In the genomic region with DNA sequence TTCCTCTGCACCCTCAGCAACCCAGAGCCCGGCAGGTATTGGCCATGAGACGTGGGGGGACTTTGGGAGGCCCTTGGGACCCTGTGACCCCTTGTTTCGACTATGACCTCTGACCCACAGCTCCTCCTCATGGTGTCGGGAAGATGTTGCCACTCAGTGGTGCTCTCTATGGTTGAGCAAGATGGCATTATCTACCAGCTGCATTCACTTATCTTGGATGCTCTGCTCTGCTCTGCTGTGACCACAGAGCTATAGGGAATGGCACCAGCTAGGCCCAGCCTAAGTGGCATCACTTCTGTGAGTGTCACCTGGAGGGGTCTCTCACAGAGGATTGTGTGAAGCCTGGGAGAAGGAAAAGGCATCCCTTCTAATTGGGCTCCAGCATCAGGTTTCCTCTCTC, we compare ENCODE assay signal across 30 mouse cellular contexts. TPM values are rescaled to one million over a fixed set of nuclear protein-coding genes. Genes with fewer than 3 reads are reported as not detected.
DNase-seq lines count a peak whose midpoint lies in the region; ATAC-seq and TF ChIP-seq lines count a peak whose summit lies in the region.
"Had no signal": no experiment of that assay in that cellular context is flagged by ENCODE, and none has a peak within 500 bp of the region (broad histone marks: within the 10 kb centered on the region; RNA-seq: fewer than 3 reads in every experiment).

No protein-coding gene starts in this region.

- no peak for DNase-seq in thymus, adult 2 months
- no peak for DNase-seq in thymus, adult 18-20 months
- peak in 2 of 3 experiments; percentile 41 to 45 for DNase-seq in liver, embryonic 14.5 days (ENCODE audit: low read depth in 3 of 3, low spot score in 3 of 3)
- no peak for DNase-seq in cerebellum, adult 9-10 months
- DNase-seq in heart, adult 2 months, result no peak
- DNase-seq in ovary, postnatal 14 days (ENCODE audit: low spot score), result no peak
- DNase-seq: adrenal gland, postnatal 10 days; cerebellum, adult 11 months; cerebellum, postnatal 36 days; heart, postnatal 36 days; kidney, adult 11 months; layer of hippocampus, postnatal 36 days; retina, postnatal 1 day had no signal

- no peaks in the 10 kb centered on the region for H3K79me2 ChIP-seq in heart, adult 2 months (replicated peaks; ENCODE audit: control insufficient read depth, insufficient read depth, low read length)

- H3K36me3 ChIP-seq in thymus, adult 2 months (ENCODE audit: control insufficient read depth, insufficient read depth, low read length), result no peaks in the 10 kb centered on the region
- H3K36me3 ChIP-seq in liver, embryonic 14.5 days (replicated peaks; ENCODE audit: control insufficient read depth, insufficient read depth, low read depth), result no peaks in the 10 kb centered on the region
- no peaks in the 10 kb centered on the region for H3K36me3 ChIP-seq in heart, adult 2 months (ENCODE audit: control insufficient read depth, insufficient read depth, low read length)
- H3K36me3 ChIP-seq: embryonic facial prominence, embryonic 15.5 days; stomach, embryonic 15.5 days had no signal

- TF ChIP-seq POLR2A in thymus, adult 2 months (IDR thresholded peaks at IDR 0.05; ENCODE audit: control insufficient read depth, extremely low read depth, insufficient read depth, low read length, poor library complexity), result no peak
- no peak for TF ChIP-seq POLR2A in heart, adult 2 months (IDR thresholded peaks at IDR 0.05; ENCODE audit: insufficient read depth, low read depth, low read length)

- peaks cover 51% of the 10 kb centered on the region for H3K4me1 ChIP-seq in thymus, adult 2 months (replicated peaks; ENCODE audit: control insufficient read depth, insufficient read depth, low read length)
- H3K4me1 ChIP-seq in liver, embryonic 14.5 days (replicated peaks; ENCODE audit: control insufficient read depth in 2 of 2, insufficient read depth in 2 of 2, low read length in 1 of 2), result peaks cover 15 to 21% of the 10 kb centered on the region in 2 experiments
- peaks cover 3% of the 10 kb centered on the region; the same call in 1 of the 2 replicates for H3K4me1 ChIP-seq in heart, adult 2 months (ENCODE audit: control insufficient read depth, insufficient read depth, low read length)
- H3K4me1 ChIP-seq: embryonic facial prominence, embryonic 15.5 days; forebrain, embryonic 13.5 days had no signal

- WGBS in thymus, adult 2 months, result 68% methylated on average over 4 of the region's 4 CpGs
- 45% methylated on average over 4 of the region's 4 CpGs for WGBS in liver, embryonic 14.5 days (ENCODE audit: insufficient replicate concordance)
- WGBS in heart, adult 2 months, result 88% methylated on average over 4 of the region's 4 CpGs

- ATAC-seq in erythroid progenitor cell, adult 5-6 weeks (replicated peaks; ENCODE audit: low FRiP score, poor library complexity, severe bottlenecking), result peak; percentile 74
- peak; percentile 87 for ATAC-seq in liver, embryonic 14.5 days (ENCODE audit: insufficient read depth)
- ATAC-seq: forebrain, embryonic 13.5 days; Patski had no signal

- intact Hi-C loops in heart, adult 2 months (cut with DNase I), result no loop called here

- TF ChIP-seq EP300 in liver, embryonic 14.5 days (IDR thresholded peaks at IDR 0.05; ENCODE audit: low read depth), result peak; percentile 70
- no peak for TF ChIP-seq EP300 in heart, adult 2 months (IDR thresholded peaks at IDR 0.05; ENCODE audit: insufficient read depth, low read depth, low read length)

- no peak overlapping the region for H3K9ac ChIP-seq in liver, embryonic 14.5 days (replicated peaks)
- no peak overlapping the region for H3K9ac ChIP-seq in heart, adult 2 months (ENCODE audit: low read depth, low read length)
- H3K9ac ChIP-seq: embryonic facial prominence, embryonic 15.5 days; forebrain, embryonic 13.5 days; heart, embryonic 13.5 days; hindbrain, embryonic 14.5 days; stomach, embryonic 15.5 days had no signal

- H3K4me3 ChIP-seq in thymus, adult 2 months (ENCODE audit: control insufficient read depth, insufficient read depth, low read length), result no peak overlapping the region
- H3K4me3 ChIP-seq in liver, embryonic 14.5 days (ENCODE audit: insufficient read depth in 1 of 2, low read depth in 2 of 2, low read length in 2 of 2), result 0 out of 4 replicates have a peak overlapping the region, but pooled peaks of 1 of the 2 experiments have one; percentile 3
- H3K4me3 ChIP-seq in heart, adult 2 months, result no peak overlapping the region
- H3K4me3 ChIP-seq: embryonic facial prominence, embryonic 15.5 days; forebrain, embryonic 13.5 days; heart, embryonic 13.5 days; layer of hippocampus, adult 2 months; stomach, embryonic 15.5 days had no signal

- H3K27ac ChIP-seq in thymus, adult 2 months (ENCODE audit: control insufficient read depth, insufficient read depth, low read length), result peak overlapping the region; percentile 68
- no peak overlapping the region for H3K27ac ChIP-seq in liver, embryonic 14.5 days
- H3K27ac ChIP-seq in heart, adult 2 months, result no peak overlapping the region
- H3K27ac ChIP-seq: embryonic facial prominence, embryonic 15.5 days; forebrain, embryonic 13.5 days; heart, embryonic 13.5 days; hindbrain, embryonic 14.5 days; kidney, postnatal 0 days; layer of hippocampus, adult 2 months; stomach, embryonic 15.5 days had no signal

- no peaks in the 10 kb centered on the region for H3K27me3 ChIP-seq in thymus, adult 2 months (ENCODE audit: control insufficient read depth, insufficient read depth, low read length)
- H3K27me3 ChIP-seq in liver, embryonic 14.5 days (ENCODE audit: control insufficient read depth, insufficient read depth, low read length), result no peaks in the 10 kb centered on the region
- H3K27me3 ChIP-seq in heart, adult 2 months (ENCODE audit: control insufficient read depth, insufficient read depth, low read length), result no peaks in the 10 kb centered on the region
- H3K27me3 ChIP-seq: embryonic facial prominence, embryonic 15.5 days; forebrain, embryonic 13.5 days; heart, embryonic 13.5 days; Patski; stomach, embryonic 15.5 days had no signal

- peak overlapping the region; percentile 63 for H3K4me2 ChIP-seq in liver, embryonic 14.5 days (ENCODE audit: low read depth)
- H3K4me2 ChIP-seq: embryonic facial prominence, embryonic 15.5 days; forebrain, embryonic 13.5 days; heart, embryonic 13.5 days; hindbrain, embryonic 14.5 days; stomach, embryonic 15.5 days had no signal

- H3K9me3 ChIP-seq in liver, embryonic 14.5 days (ENCODE audit: control insufficient read depth, low read length), result no peaks in the 10 kb centered on the region
- H3K9me3 ChIP-seq: embryonic facial prominence, embryonic 15.5 days; forebrain, embryonic 13.5 days; heart, embryonic 13.5 days; stomach, embryonic 15.5 days had no signal

- no peak for TF ChIP-seq CTCF in thymus, adult 2 months (IDR thresholded peaks at IDR 0.05; ENCODE audit: borderline replicate concordance, control insufficient read depth, extremely low read depth, insufficient read depth, low read length, poor library complexity)
- no peak; the same call in 1 of the 2 replicates for TF ChIP-seq CTCF in liver, embryonic 14.5 days (IDR thresholded peaks at IDR 0.05; ENCODE audit: low read depth)
- no peak for TF ChIP-seq CTCF in heart, adult 2 months (IDR thresholded peaks at IDR 0.05)

RNA-seq across cellular contexts. Expression of a gene that starts 53.6 kb away (rescaled TPM):
- 279 and 377 TPM in 2 replicates for polyA plus RNA-seq in thymus, adult 2 months (2012; rRNA removed)
- 0.72 TPM in 1 of 2 replicates, not detected in the other for total RNA-seq in erythroid progenitor cell, adult 5-6 weeks (2015; ENCODE audit: low replicate concordance)
- 0.08 and 1.0 TPM in 2 replicates for total RNA-seq in erythroid progenitor cell, adult 5-6 weeks (2017; ENCODE audit: low replicate concordance)
- polyA plus RNA-seq in liver, embryonic 14.5 days (2012; rRNA removed), result 0.35 and 0.36 TPM in 2 replicates
- 0.36 and 0.56 TPM in 2 replicates for polyA plus RNA-seq in liver, embryonic 14.5 days (2014; fragmentation: Nextera tagmentation; extraction: Ambion mirVana)
- total RNA-seq in heart, adult 2 months (2021), result under 1 TPM; 0.34 to 0.48 TPM
- polyA plus RNA-seq in heart, adult 2 months (2012; rRNA removed), result 0.94 and 1.2 TPM in 2 replicates

RNA-seq across cellular contexts. Expression of a gene that starts 56.7 kb away (rescaled TPM):
- polyA plus RNA-seq in thymus, adult 2 months (2012; rRNA removed), result 2.7 and 14.2 TPM in 2 replicates
- total RNA-seq in erythroid progenitor cell, adult 5-6 weeks (2015; ENCODE audit: low replicate concordance), result not detected in 2 replicates
- not detected in 2 replicates for total RNA-seq in erythroid progenitor cell, adult 5-6 weeks (2017; ENCODE audit: low replicate concordance)
- polyA plus RNA-seq in liver, embryonic 14.5 days (2012; rRNA removed), result not detected in 2 replicates
- not detected in 2 replicates for polyA plus RNA-seq in liver, embryonic 14.5 days (2014; fragmentation: Nextera tagmentation; extraction: Ambion mirVana)
- total RNA-seq in heart, adult 2 months (2021), result not detected
- polyA plus RNA-seq in heart, adult 2 months (2012; rRNA removed), result 4.9 and 6.8 TPM in 2 replicates
- total RNA-seq: adrenal gland, postnatal 10 days; gastrocnemius, adult 8-10 months; granulocyte monocyte progenitor cell, adult 5-6 weeks; heart, postnatal 36 days; layer of hippocampus, adult 2 months; layer of hippocampus, postnatal 36 days; left cerebral cortex, postnatal 25 days had no signal
- polyA plus RNA-seq: brain, embryonic 14.5 days; embryonic facial prominence, embryonic 15.5 days; forebrain, embryonic 13.5 days; frontal cortex, adult 2 months; heart, embryonic 13.5 days; hindbrain, embryonic 14.5 days; kidney, postnatal 0 days; limb, embryonic 14.5 days; lung, embryonic 16.5 days; Patski; stomach, embryonic 15.5 days had no signal

RNA-seq across cellular contexts. Expression of a gene that starts 58.9 kb away (rescaled TPM):
- not detected in 2 replicates for polyA plus RNA-seq in thymus, adult 2 months (2012; rRNA removed)
- total RNA-seq in erythroid progenitor cell, adult 5-6 weeks (2015; ENCODE audit: low replicate concordance), result not detected in 2 replicates
- not detected in 2 replicates for total RNA-seq in erythroid progenitor cell, adult 5-6 weeks (2017; ENCODE audit: low replicate concordance)
- not detected in 2 replicates for polyA plus RNA-seq in liver, embryonic 14.5 days (2012; rRNA removed)
- not detected in 2 replicates for polyA plus RNA-seq in liver, embryonic 14.5 days (2014; fragmentation: Nextera tagmentation; extraction: Ambion mirVana)
- total RNA-seq in heart, adult 2 months (2021), result not detected
- 0.41 TPM in 1 of 2 replicates, not detected in the other for polyA plus RNA-seq in heart, adult 2 months (2012; rRNA removed)
- total RNA-seq: adrenal gland, postnatal 10 days; gastrocnemius, adult 8-10 months; granulocyte monocyte progenitor cell, adult 5-6 weeks; heart, postnatal 36 days; layer of hippocampus, adult 2 months; layer of hippocampus, postnatal 36 days; left cerebral cortex, postnatal 25 days had no signal
- polyA plus RNA-seq: brain, embryonic 14.5 days; embryonic facial prominence, embryonic 15.5 days; forebrain, embryonic 13.5 days; frontal cortex, adult 2 months; heart, embryonic 13.5 days; hindbrain, embryonic 14.5 days; kidney, postnatal 0 days; limb, embryonic 14.5 days; lung, embryonic 16.5 days; Patski; stomach, embryonic 15.5 days; thymus, postnatal 0 days had no signal

Comparison
In these comparisons a context has a peak if more than half of its experiments do, and no peak if none do; other contexts are left out.
1. DNase-seq: peak in liver, embryonic 14.5 days (2 of 3); none in thymus, adult 2 months (single experiment), thymus, adult 18-20 months (0 of 2), cerebellum, adult 9-10 months (single experiment), heart, adult 2 months (0 of 2) and ovary, postnatal 14 days (single experiment).
2. RNA of a gene that starts 53.6 kb away (polyA plus RNA-seq): 279 to 377 TPM in thymus, adult 2 months; 0.94 to 1.2 TPM in heart, adult 2 months and 0.35 to 0.56 TPM in liver, embryonic 14.5 days; every median in the first group is over 100 times any median in the second.